Mouse (Mus musculus) lung, embryonic 14.5 days (tissue): ENCODE measurements around the gene Oscar. TPM values are rescaled to one million over a fixed set of nuclear protein-coding genes. Genes with fewer than 3 reads are reported as not detected.
"Not testable (repeated sequence)": the region's sequence is repeated elsewhere in the genome, so short reads cannot be mapped to it uniquely, and the experiment has no call there.

Experiments used
- ATAC-seq: fragments of 200-750 bp; cut with Nextera tagmentation; 2 replicates; pipeline ENCODE4 v1.8.0; 2017; ENCODE audit warnings: mild to moderate bottlenecking, moderate TSS enrichment, moderate library complexity; ENCODE audit not compliant: insufficient read depth
- DNase-seq: peaks from one replicate; pipeline ENCODE4 v3.0.0-alpha.2; 2015
- H3K27ac ChIP-seq: fragments of 300-500 bp; sonication (generic); 2 replicates; pipeline ENCODE4 v1.5.1; 2014; ENCODE audit warnings: low read depth, mild to moderate bottlenecking, moderate library complexity
- H3K27me3 ChIP-seq: fragments of 300-500 bp; sonication (generic); 2 replicates; pipeline ENCODE4 v1.6.1; 2014; ENCODE audit warnings: low read length, control low read depth; ENCODE audit not compliant: insufficient read depth
- H3K36me3 ChIP-seq: fragments of 300-500 bp; sonication (generic); 2 replicates; pipeline ENCODE4 v1.6.1; 2014; ENCODE audit warnings: control low read depth; ENCODE audit not compliant: insufficient read depth
- H3K4me1 ChIP-seq: fragments of 300-500 bp; sonication (generic); 2 replicates; pipeline ENCODE4 v1.6.1; 2014; ENCODE audit warnings: antibody characterized with exemption, control low read depth; ENCODE audit not compliant: insufficient read depth
- H3K4me2 ChIP-seq: fragments of 300-500 bp; sonication (generic); 2 replicates; pipeline ENCODE4 v1.6.1; 2014; ENCODE audit warnings: mild to moderate bottlenecking
- H3K4me3 ChIP-seq: fragments of 300-500 bp; sonication (generic); 2 replicates; pipeline ENCODE4 v1.5.1; 2014; ENCODE audit warnings: low read depth, low read length
- H3K9ac ChIP-seq: fragments of 300-500 bp; sonication (generic); 2 replicates; pipeline ENCODE4 v1.6.1; 2014
- H3K9me3 ChIP-seq: fragments of 300-500 bp; sonication (generic); 2 replicates; pipeline ENCODE4 v1.6.1; 2016; ENCODE audit warnings: low read depth, low read length, control low read depth
- CTCF ChIP-seq: IDR thresholded peaks from 2 replicates; pipeline ENCODE4 v1.5.1; 2016; ENCODE audit warnings: antibody characterized with exemption, low read depth
- WGBS: fragments of 180-500 bp; shearing (Covaris S2); extraction: QIAGEN DNeasy Blood & Tissue Kit; methylation state at CpG from one replicate; pipeline ENCODE4 v1.1.7; 2014; 5-methylcytosine and 5-hydroxymethylcytosine counted together
- polyA plus RNA-seq: library from polyadenylated mRNA; unstranded; fragments of >200 nt; fragmentation: Nextera tagmentation; extraction: Ambion mirVana; gene quantifications from 2 replicates; pipeline ENCODE4 v1.2.1, GENCODE M21; 2014

The Oscar gene
- polyA plus RNA-seq, 1 experiment from 2014 or later: not detected

DNA sequence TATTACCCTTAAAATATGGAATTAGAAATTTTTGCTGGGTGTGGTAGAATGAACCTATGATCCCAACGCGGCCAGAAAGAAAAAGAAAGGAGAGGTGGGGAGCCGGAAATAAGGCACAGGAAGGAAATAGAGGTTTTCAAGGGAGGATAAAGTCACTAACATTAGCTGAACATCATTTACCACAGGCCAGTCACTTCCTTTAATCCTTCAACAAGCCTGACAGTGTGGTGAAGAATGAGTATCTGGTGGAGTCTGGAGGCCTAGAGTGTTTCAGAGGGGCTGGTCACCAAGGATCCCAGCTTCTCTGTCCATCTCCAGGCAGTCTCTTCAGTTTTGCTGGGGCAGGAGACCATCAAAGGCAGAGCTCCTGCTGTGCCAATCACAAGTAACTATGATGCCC is 5.5 kb downstream of the Oscar start:
- 74% methylated on average over 3 of the region's 3 CpGs for WGBS
- Histone ChIP-seq H3K36me3 (no peaks in the 10 kb centered on the region), H3K4me2 (no peak overlapping the region), H3K4me1 (no peaks in the 10 kb centered on the region), H3K27me3 (no peaks in the 10 kb centered on the region), H3K4me3 (no peak overlapping the region), H3K9me3 (no peaks in the 10 kb centered on the region), H3K27ac (no peak overlapping the region), H3K9ac (no peak overlapping the region)
- no peak for TF ChIP-seq CTCF
- DNase-seq: no peak
- no peak for ATAC-seq

DNA sequence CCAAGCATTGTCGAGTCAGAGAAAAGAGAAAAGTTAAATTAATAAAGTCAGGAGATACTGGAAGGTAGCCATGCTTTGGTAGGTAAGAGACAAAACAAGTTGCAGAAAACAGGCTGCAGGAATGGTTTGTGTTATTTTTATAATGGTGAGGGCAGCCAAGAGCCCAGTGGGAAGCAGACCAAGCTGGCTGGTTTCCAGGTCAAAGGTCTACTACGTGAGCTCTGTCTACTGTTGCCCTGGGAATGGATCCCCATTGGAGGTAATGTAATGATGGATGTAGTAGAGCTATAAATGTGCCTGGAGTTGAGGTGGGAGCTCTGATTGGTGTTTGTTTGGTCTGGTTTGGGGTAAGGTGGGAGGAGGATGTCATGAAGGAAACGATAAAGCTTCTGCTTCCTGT is 6.9 kb downstream of the Oscar start:
- Histone ChIP-seq H3K27ac (no peak overlapping the region), H3K36me3 (no peaks in the 10 kb centered on the region), H3K4me2 (no peak overlapping the region), H3K4me1 (no peaks in the 10 kb centered on the region), H3K9ac (no peak overlapping the region), H3K9me3 (no peaks in the 10 kb centered on the region), H3K27me3 (no peaks in the 10 kb centered on the region), H3K4me3 (no peak overlapping the region)
- ATAC-seq (no peak), DNase-seq (no peak)
- TF ChIP-seq CTCF: no peak
- 44% methylated on average over 3 of the region's 3 CpGs for WGBS

DNA sequence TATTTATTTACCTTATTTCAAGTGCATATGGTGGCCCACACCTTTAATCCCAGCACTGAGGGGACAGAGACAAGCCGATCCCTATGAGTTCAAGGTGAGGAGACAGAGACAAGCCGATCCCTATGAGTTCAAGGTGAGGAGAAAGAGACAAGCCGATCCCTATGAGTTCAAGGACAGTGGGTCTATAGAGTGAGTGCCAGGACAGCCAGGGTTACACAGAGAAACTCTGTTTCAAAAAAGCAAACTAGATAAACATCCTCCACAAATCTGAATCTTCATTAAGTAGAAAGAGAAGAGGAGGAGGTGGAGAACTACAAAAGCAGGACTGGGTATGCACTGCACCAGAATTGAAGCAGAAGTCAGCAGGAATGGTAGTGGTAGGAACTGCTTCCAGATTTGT is 7.3 kb downstream of the Oscar start:
- Histone ChIP-seq H3K4me2 (no peak overlapping the region), H3K36me3 (no peaks in the 10 kb centered on the region), H3K9me3 (no peaks in the 10 kb centered on the region), H3K4me1 (no peaks in the 10 kb centered on the region), H3K9ac (no peak overlapping the region), H3K4me3 (no peak overlapping the region), H3K27me3 (no peaks in the 10 kb centered on the region), H3K27ac (no peak overlapping the region)
- DNase-seq (no peak), ATAC-seq (no peak)
- WGBS: 87% methylated on average over 3 of the region's 3 CpGs
- no peak for TF ChIP-seq CTCF

DNA sequence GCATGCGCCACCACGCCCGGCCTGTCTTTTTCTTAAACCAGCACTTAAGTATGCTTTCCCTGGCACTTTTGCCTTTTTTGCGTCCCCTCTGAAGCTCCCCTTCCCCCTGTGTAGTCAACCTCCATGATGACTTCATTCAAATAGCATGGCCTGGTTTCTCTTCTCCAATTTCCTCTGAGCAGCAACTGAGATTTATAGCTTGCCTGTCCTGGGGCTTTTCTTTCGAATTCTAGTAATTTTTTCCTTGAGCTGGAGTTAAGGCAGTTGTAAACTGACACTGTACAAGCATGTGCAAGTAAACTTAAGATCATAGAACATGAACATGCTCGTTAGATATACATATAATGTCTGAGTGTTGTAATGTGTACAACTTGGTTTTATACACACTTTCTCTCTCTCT is 8.6 kb downstream of the Oscar start:
- Histone ChIP-seq H3K36me3 (no peaks in the 10 kb centered on the region), H3K27ac (no peak overlapping the region), H3K4me1 (no peaks in the 10 kb centered on the region), H3K9me3 (no peaks in the 10 kb centered on the region), H3K9ac (no peak overlapping the region), H3K4me3 (no peak overlapping the region), H3K4me2 (no peak overlapping the region), H3K27me3 (no peaks in the 10 kb centered on the region)
- no peak for TF ChIP-seq CTCF
- no peak for ATAC-seq
- WGBS: 75% methylated on average over 6 of the region's 6 CpGs
- no peak for DNase-seq

DNA sequence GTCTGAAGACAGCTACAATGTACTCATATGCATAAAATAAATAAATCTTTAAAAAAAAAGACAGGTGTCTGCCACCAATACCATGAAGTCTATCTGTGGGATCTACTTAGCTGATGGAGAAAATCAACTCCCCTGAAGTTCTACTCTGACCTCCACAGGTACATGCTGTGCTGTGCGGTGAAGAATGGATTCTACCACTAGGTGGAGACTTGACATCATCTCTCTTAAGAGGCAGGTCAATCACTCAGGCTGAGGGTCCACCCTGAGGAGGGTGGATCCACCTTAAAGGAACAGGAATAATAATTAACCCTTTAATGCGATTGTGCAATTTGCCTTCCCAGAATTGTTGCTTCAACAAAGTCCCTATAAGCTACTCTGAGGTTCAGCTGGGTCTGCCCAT is 9.2 kb downstream of the Oscar start:
- H3K4me3 ChIP-seq: no peak overlapping the region
- H3K9ac ChIP-seq: no peak overlapping the region
- peak; percentile 56 for TF ChIP-seq CTCF
- WGBS: 17% methylated on average over 2 of the region's 2 CpGs
- H3K4me2 ChIP-seq: no peak overlapping the region
- peak; percentile 42 for DNase-seq
- no peaks in the 10 kb centered on the region for H3K36me3 ChIP-seq
- no peaks in the 10 kb centered on the region for H3K27me3 ChIP-seq
- peak; percentile 68; the same call in 1 of the 2 replicates for ATAC-seq
- H3K27ac ChIP-seq: no peak overlapping the region
- no peaks in the 10 kb centered on the region for H3K4me1 ChIP-seq
- H3K9me3 ChIP-seq: no peaks in the 10 kb centered on the region

DNA sequence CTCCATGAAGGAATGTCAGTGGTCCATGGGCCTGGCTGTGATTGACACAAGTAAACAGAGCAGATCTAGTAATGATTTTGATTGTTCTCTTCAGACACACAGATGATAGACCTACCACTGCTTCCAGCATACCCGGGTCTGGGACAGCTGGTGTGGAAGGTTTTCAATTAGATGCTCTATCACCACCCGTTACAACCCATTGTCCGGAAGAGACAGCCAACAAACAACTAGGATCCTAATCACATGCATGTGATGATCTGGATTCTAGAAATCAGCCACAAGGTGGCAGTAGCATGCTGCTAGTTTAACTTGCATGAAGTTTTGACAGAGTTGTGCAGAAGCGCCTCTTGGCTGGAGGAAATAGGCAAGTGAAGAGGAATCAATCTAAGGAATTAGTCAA is 14.8 kb downstream of the Oscar start:
- Histone ChIP-seq H3K9ac (no peak overlapping the region), H3K36me3 (no peaks in the 10 kb centered on the region), H3K27me3 (no peaks in the 10 kb centered on the region), H3K4me3 (no peak overlapping the region), H3K4me2 (no peak overlapping the region), H3K27ac (no peak overlapping the region), H3K9me3 (no peaks in the 10 kb centered on the region), H3K4me1 (no peaks in the 10 kb centered on the region)
- ATAC-seq (peak; percentile 31; the same call in 1 of the 2 replicates), DNase-seq (peak; percentile 93)
- TF ChIP-seq CTCF: peak; percentile 83
- WGBS: 12% methylated on average over 4 of the region's 4 CpGs

DNA sequence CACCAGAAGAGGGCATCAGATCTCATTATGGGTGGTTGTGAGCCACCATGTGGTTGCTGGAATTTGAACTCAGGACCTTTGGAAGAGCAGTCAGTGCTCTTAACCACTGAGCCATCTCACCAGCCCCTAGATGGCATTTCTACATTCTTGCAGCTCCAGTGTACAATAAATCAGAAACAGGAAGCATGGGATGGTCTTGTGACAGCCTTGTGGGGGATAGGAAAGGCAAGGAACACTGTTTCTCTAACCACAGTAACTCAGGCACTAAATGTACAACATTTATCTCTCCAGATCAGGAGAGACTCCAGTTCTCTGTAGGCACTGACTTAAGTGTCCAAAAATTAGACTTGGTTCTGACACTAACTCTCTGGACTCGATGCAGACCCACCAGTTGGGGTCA is 18.2 kb downstream of the Oscar start:
- H3K4me2 ChIP-seq, DNase-seq, H3K4me1 ChIP-seq, H3K4me3 ChIP-seq, H3K27me3 ChIP-seq, ATAC-seq, H3K36me3 ChIP-seq, H3K27ac ChIP-seq, H3K9ac ChIP-seq, H3K9me3 ChIP-seq: not testable (repeated sequence)
- 61% methylated on average over 1 of the region's 1 CpGs for WGBS

DNA sequence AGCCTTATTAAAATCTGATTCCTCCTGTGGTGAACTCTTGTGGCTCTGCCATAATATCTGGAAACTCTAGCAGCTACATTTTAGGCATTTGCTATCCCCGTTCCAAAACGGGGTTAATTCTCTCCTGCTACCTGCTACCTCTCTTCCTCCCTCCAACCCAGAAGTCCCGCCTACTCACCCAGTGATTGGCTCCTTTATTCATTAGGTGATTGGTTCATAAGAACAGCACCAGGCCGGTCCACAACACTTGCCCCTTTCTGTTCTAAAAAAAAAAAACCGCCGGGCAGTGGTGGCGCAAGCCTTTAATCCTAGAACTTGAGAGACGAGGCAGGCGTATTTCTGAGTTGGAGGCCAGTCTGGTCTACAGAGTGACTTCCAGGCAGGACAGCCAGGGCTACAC is 20.8 kb downstream of the Oscar start:
- H3K4me1 ChIP-seq: no peaks in the 10 kb centered on the region
- no peaks in the 10 kb centered on the region for H3K9me3 ChIP-seq
- no peak for ATAC-seq
- H3K27me3 ChIP-seq: no peaks in the 10 kb centered on the region
- peak; percentile 11 for DNase-seq
- H3K9ac ChIP-seq: no peak overlapping the region
- TF ChIP-seq CTCF: no peak
- WGBS: 11% methylated on average over 9 of the region's 9 CpGs
- H3K4me3 ChIP-seq: no peak overlapping the region
- no peak overlapping the region for H3K27ac ChIP-seq
- H3K4me2 ChIP-seq: peak overlapping the region; percentile 32
- H3K36me3 ChIP-seq: no peaks in the 10 kb centered on the region
